Mouse (Mus musculus): ENCODE measurements at regions not wholly inside any gene's neighbourhood (a gene's known extent, or its start where the extent isn't known, plus 50 kb on each side); places are given as distances from the start of the nearest gene placed in this dataset.

DNA sequence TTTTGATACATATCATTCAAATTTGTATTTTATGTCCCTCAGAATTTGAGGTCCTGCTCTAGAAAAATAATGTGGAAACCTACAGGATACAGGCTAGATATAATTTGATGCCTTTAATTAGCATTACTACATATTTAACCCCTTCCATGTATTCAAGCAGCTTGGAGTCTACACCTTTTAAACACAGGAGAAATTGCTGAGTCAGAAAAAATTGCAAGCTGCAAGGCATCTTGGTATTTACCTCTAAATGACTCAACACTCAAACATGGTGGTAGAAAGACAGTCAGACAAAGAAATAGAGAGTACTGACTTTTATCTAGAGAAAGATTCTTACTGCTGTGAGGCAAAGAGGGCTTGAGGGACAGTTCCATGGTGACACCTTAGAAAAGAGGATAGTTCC is 565.4 kb upstream of the Adgra3 start:
- DNase-seq: no peak
- intact Hi-C loops (cut with DNase I): no loop called here
